Mouse (Mus musculus) layer of hippocampus, adult 6 months (tissue): ENCODE data around the gene Sh2b1. TPM values are rescaled to one million over a fixed set of nuclear protein-coding genes. Genes with fewer than 3 reads are reported as not detected.

ENCODE experiments used
- long read RNA-seq, 2 experiments: library from polyadenylated mRNA; unstranded; transcript quantifications; one replicate each; pipeline ENCODE4 v2.0.0; 2019 to 2020
- polyA plus RNA-seq: library from polyadenylated mRNA; unstranded; fragments of <200 nt; fragmentation: Nextera tagmentation; gene quantifications from 2 replicates; pipeline ENCODE4 v1.2.3, GENCODE M21; 2021

The Sh2b1 gene
- 32.6 and 36.0 TPM in 2 replicates for polyA plus RNA-seq
- long read RNA-seq, experiment 1, transcript Sh2b1-204 (9 exons, 2,854 nt): major isoform, 17 of 66 reads
- long read RNA-seq, experiment 1, partial matches to known transcripts: 21 of 66 reads
- long read RNA-seq, experiment 1, other reads (novel, unspliced or antisense): 28 of 66 reads
- long read RNA-seq, experiment 2, transcript Sh2b1-206 (9 exons, 3,011 nt): minor isoform, 10 of 305 reads
- long read RNA-seq, experiment 2, transcript Sh2b1-204 (9 exons, 2,854 nt): major isoform, 84 of 305 reads
- long read RNA-seq, experiment 2, transcript Sh2b1-201 (10 exons, 3,393 nt): minor isoform, 5 of 305 reads
- long read RNA-seq, experiment 2, transcript Sh2b1-205 (9 exons, 2,956 nt): minor isoform, 7 of 305 reads
- long read RNA-seq, experiment 2, partial matches to known transcripts: 43 of 305 reads
- long read RNA-seq, experiment 2, other reads (novel, unspliced or antisense): 156 of 305 reads

GRCm38 (mm10) chr7:126474993-126475581 lies at the start of gene Sh2b1:
Gene Sh2b1 (minus strand): TSS chr7:126475424.

GRCm38 (mm10) chr7:126503273-126503878 lies 28.2 kb upstream of the Sh2b1 start, which contains the start of gene Atxn2l:
Gene Atxn2l (minus strand): TSS chr7:126503437.

GRCm38 (mm10) chr7:126487052-126487483 lies 11.8 kb upstream of the Sh2b1 start, which contains the start of gene Tufm:
Gene Tufm (plus strand): TSS chr7:126487361.

GRCm38 (mm10) chr7:126463004-126463403 lies 12.2 kb downstream of the Sh2b1 start, which contains the start of gene Atp2a1:
Gene Atp2a1 (minus strand): TSS chr7:126463108.

GRCm38 (mm10) chr7:126428631-126429502 lies 46.4 kb downstream of the Sh2b1 start, which contains the start of gene Rabep2:
Gene Rabep2 (plus strand): TSS chr7:126428759.

Other genes with a start within 250 kb of the Sh2b1 start
- 4.8 and 5.6 TPM in 2 replicates for gene Sbk1, start 202.8 kb downstream of the Sh2b1 start, polyA plus RNA-seq
- gene Lat, start 105.9 kb downstream of the Sh2b1 start, polyA plus RNA-seq: 0.11 TPM in 1 of 2 replicates, not detected in the other
- gene Spns1, start 98.0 kb downstream of the Sh2b1 start, polyA plus RNA-seq: 61.0 and 66.9 TPM in 2 replicates
- 0.82 and 1.1 TPM in 2 replicates for gene Nfatc2ip, start 78.7 kb downstream of the Sh2b1 start, polyA plus RNA-seq
- not detected in 2 replicates for gene Cd19, start 60.5 kb downstream of the Sh2b1 start, polyA plus RNA-seq
- gene Rabep2, start 46.7 kb downstream of the Sh2b1 start, polyA plus RNA-seq: 7.5 and 8.5 TPM in 2 replicates
- gene Atp2a1, start 12.3 kb downstream of the Sh2b1 start, polyA plus RNA-seq: 0.13 and 0.16 TPM in 2 replicates
- gene Tufm, start 11.9 kb upstream of the Sh2b1 start, polyA plus RNA-seq: 84.1 and 87.2 TPM in 2 replicates
- 36.7 and 53.5 TPM in 2 replicates for gene Atxn2l, start 28.0 kb upstream of the Sh2b1 start, polyA plus RNA-seq
- 220 and 222 TPM in 2 replicates for gene Eif3c, start 91.0 kb upstream of the Sh2b1 start, polyA plus RNA-seq
- 0.18 and 0.43 TPM in 2 replicates for gene Apobr, start 109.5 kb upstream of the Sh2b1 start, polyA plus RNA-seq
- 14.4 and 15.6 TPM in 2 replicates for gene Cln3, start 110.4 kb upstream of the Sh2b1 start, polyA plus RNA-seq
- gene Il27, start 119.5 kb upstream of the Sh2b1 start, polyA plus RNA-seq: not detected in 2 replicates
- 23.0 and 25.6 TPM in 2 replicates for gene Nupr1, start 155.4 kb upstream of the Sh2b1 start, polyA plus RNA-seq
- gene Sgf29, start 173.9 kb upstream of the Sh2b1 start, polyA plus RNA-seq: 29.6 and 29.9 TPM in 2 replicates
- gene Sult1a1, start 201.0 kb upstream of the Sh2b1 start, polyA plus RNA-seq: 11.5 and 17.2 TPM in 2 replicates
- gene Bola2, start 220.0 kb upstream of the Sh2b1 start, polyA plus RNA-seq: 280 and 281 TPM in 2 replicates
- 6.3 and 7.9 TPM in 2 replicates for gene Slx1b, start 220.4 kb upstream of the Sh2b1 start, polyA plus RNA-seq
- gene Coro1a, start 232.4 kb upstream of the Sh2b1 start, polyA plus RNA-seq: 113 and 139 TPM in 2 replicates